Mouse (Mus musculus): ENCODE data around the gene Inpp5d. TPM values are rescaled to one million over a fixed set of nuclear protein-coding genes. Genes with fewer than 3 reads are reported as not detected.

Inpp5d gene
- polyA plus RNA-seq (2016; fragmentation: Nextera tagmentation; extraction: Ambion mirVana) = 5.9 and 7.9 TPM in 2 replicates

DNA sequence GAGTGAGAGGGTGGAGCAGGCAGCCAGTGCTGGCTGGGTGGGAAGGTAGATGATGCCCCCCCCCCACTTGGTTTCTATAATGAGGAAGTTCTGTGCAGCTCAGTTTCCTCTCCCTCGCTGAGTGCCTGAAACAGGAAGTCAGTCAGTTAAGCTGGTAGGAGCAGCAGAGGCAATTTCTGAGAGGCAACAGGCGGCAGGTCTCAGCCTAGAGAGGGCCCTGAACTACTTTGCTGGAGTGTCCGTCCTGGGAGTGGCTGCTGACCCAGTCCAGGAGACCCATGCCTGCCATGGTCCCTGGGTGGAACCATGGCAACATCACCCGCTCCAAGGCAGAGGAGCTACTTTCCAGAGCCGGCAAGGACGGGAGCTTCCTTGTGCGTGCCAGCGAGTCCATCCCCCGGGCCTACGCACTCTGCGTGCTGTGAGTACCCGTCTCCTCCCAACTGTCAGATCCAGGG lies at the start of gene Inpp5d:
Inpp5d (plus strand) TSS at position 102 of the 458 bp plus-strand sequence.
- Histone ChIP-seq H3K36me3 (no peaks in the 10 kb centered on the region), H3K27ac (ENCODE audit: poor library complexity, severe bottlenecking) (peak within 1 kb of the TSS; percentile 5; the same call in 1 of the 2 replicates), H3K9me3 (replicated peaks) (no peaks in the 10 kb centered on the region), H3K9ac (peak within 1 kb of the TSS; percentile 58), H3K4me3 (peak within 1 kb of the TSS; percentile 29), H3K4me2 (peak within 1 kb of the TSS; percentile 53), H3K4me1 (replicated peaks) (peaks cover 28% of the 10 kb centered on the region), H3K27me3 (replicated peaks) (no peaks in the 10 kb centered on the region)
- peak; percentile 44 for ATAC-seq (ENCODE audit: insufficient number of reproducible peaks, low FRiP score)
- WGBS = 70% methylated on average over 12 of the region's 12 CpGs

DNA sequence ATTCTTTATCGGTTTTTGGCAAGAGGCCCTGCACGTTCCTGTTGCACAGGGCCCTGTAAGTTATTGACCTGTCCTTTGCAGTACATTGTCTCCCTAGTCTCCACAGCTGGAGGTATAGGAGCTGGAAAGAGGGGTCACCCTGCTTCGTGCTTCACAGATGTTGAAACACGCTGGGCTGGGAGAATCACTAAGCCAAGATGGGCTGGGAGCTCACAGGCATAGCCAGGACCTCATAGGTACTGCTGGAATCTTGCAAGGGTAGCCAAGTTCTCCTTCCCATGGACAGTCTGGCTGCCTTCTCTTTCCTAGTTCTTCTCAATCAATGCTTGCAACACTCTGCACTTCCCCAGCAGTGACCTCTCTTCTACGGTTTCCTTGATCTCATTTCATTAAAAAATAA lies 46.9 kb upstream of the Inpp5d start:
- no peak overlapping the region for H3K4me2 ChIP-seq
- H3K27ac ChIP-seq (ENCODE audit: poor library complexity, severe bottlenecking) = no peak overlapping the region
- H3K27me3 ChIP-seq (replicated peaks) = no peaks in the 10 kb centered on the region
- no peaks in the 10 kb centered on the region for H3K36me3 ChIP-seq
- no peak overlapping the region for H3K9ac ChIP-seq
- 0 out of 2 replicates have a peak, but pooled peaks cover 3% of the 10 kb centered on the region for H3K9me3 ChIP-seq (replicated peaks)
- ATAC-seq (ENCODE audit: insufficient number of reproducible peaks, low FRiP score) = no peak
- WGBS = 69% methylated on average over 5 of the region's 5 CpGs
- no peak overlapping the region for H3K4me3 ChIP-seq
- no peaks in the 10 kb centered on the region for H3K4me1 ChIP-seq (replicated peaks)

DNA sequence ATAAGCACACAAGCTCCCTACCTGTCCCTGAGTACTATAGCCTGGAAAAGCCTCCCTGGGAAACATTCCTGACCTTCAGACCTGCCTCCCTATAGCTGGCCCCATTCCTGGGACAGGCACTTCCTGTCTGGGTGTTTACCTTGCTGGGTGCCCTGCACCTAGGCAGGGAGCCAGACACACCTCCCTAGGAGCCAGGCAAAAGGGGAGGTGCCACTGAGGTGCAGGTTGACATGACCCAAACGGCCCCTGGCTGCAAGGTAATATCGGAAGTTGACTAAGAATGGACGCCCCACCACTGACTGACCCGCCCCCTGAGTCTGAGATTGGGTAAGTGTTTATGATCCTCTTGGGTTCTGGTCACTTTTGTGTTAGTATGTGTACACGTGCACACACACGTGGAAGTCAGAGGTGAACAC lies 46.3 kb upstream of the Inpp5d start, which contains the start of gene Ngef:
Ngef (minus strand) TSS at position 71 of the 416 bp plus-strand sequence.
- Histone ChIP-seq H3K36me3 (no peaks in the 10 kb centered on the region), H3K27ac (ENCODE audit: poor library complexity, severe bottlenecking) (no peak within 1 kb of the TSS), H3K4me1 (replicated peaks) (no peaks in the 10 kb centered on the region), H3K27me3 (replicated peaks) (no peaks in the 10 kb centered on the region), H3K4me2 (no peak within 1 kb of the TSS), H3K9me3 (replicated peaks) (0 out of 2 replicates have a peak, but pooled peaks cover 3% of the 10 kb centered on the region), H3K9ac (no peak within 1 kb of the TSS), H3K4me3 (no peak within 1 kb of the TSS)
- no peak for ATAC-seq (ENCODE audit: insufficient number of reproducible peaks, low FRiP score)
- WGBS = 72% methylated on average over 6 of the region's 6 CpGs

DNA sequence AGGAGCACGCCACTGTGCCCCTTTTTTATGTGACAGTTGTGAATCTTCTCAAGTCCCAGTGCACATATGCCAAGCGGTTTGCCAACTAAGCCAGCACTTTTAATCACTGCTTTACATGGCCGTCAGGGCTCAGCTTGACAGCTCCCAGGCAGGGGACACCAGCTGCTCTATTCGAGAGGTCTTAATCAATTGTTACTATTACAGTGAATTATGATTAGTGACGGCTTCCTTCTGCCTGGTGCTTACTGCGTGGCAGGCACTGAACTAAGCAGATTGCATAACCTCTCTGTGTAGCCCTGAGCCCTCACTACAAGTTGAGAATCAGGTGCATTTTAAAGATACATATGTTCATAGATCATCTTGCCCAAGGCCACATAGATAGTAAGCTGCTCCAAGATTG lies 45.8 kb upstream of the Inpp5d start:
- Histone ChIP-seq H3K27ac (ENCODE audit: poor library complexity, severe bottlenecking) (no peak overlapping the region), H3K9me3 (replicated peaks) (0 out of 2 replicates have a peak, but pooled peaks cover 3% of the 10 kb centered on the region), H3K4me3 (no peak overlapping the region), H3K4me1 (replicated peaks) (no peaks in the 10 kb centered on the region), H3K4me2 (no peak overlapping the region), H3K36me3 (no peaks in the 10 kb centered on the region), H3K9ac (no peak overlapping the region), H3K27me3 (replicated peaks) (no peaks in the 10 kb centered on the region)
- no peak for ATAC-seq (ENCODE audit: insufficient number of reproducible peaks, low FRiP score)
- WGBS = 68% methylated on average over 6 of the region's 6 CpGs

DNA sequence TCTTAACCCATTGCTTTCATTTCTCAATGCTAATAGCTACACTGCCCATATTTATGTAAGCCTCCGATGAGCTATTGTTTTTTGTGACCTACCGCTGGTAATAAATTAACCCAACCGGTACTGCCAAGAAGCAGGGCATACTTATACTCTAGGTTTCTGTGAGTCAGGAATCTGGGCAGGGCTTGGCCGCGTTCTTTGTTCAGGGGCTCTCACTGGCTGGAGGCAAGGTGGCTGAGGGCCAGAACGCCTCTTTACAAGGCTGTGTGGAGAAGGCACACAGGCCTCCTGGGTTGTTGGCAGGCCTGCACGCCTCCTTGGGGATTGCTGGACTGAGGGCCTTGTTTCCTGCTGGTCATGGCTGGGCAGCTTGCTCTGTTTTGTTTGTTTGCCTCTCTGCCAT lies 45.3 kb upstream of the Inpp5d start:
- WGBS = 75% methylated on average over 7 of the region's 7 CpGs
- no peak for ATAC-seq (ENCODE audit: insufficient number of reproducible peaks, low FRiP score)
- Histone ChIP-seq H3K4me1 (replicated peaks) (no peaks in the 10 kb centered on the region), H3K4me2 (no peak overlapping the region), H3K9me3 (replicated peaks) (0 out of 2 replicates have a peak, but pooled peaks cover 3% of the 10 kb centered on the region), H3K27ac (ENCODE audit: poor library complexity, severe bottlenecking) (no peak overlapping the region), H3K27me3 (replicated peaks) (no peaks in the 10 kb centered on the region), H3K9ac (no peak overlapping the region), H3K36me3 (no peaks in the 10 kb centered on the region), H3K4me3 (no peak overlapping the region)

DNA sequence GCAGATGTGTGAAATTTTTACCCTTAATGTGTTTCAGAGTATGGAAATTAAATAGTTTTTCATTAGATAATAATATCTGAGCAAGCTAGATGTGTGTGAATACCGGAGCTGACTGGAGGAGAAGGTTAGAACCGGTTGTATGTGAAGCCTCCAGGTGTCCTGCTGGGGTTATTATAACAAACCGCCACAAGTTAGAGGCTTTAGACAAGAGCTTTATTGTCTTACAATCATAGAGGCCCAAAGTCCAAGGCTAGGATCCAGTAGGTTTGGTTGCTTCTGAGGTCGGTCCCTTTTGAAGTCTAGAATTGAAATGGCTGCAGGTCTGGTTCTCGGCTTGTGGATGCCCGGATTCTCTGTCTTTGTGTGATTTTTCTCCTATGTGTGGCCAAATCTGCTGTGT lies 41.1 kb upstream of the Inpp5d start:
- no peak overlapping the region for H3K4me2 ChIP-seq
- no peaks in the 10 kb centered on the region for H3K36me3 ChIP-seq
- no peak for ATAC-seq (ENCODE audit: insufficient number of reproducible peaks, low FRiP score)
- no peaks in the 10 kb centered on the region for H3K9me3 ChIP-seq (replicated peaks)
- no peak overlapping the region for H3K27ac ChIP-seq (ENCODE audit: poor library complexity, severe bottlenecking)
- no peak overlapping the region for H3K9ac ChIP-seq
- no peaks in the 10 kb centered on the region for H3K27me3 ChIP-seq (replicated peaks)
- WGBS = 79% methylated on average over 6 of the region's 6 CpGs
- peaks cover 6% of the 10 kb centered on the region; the same call in 1 of the 2 replicates for H3K4me1 ChIP-seq (replicated peaks)
- H3K4me3 ChIP-seq = no peak overlapping the region

DNA sequence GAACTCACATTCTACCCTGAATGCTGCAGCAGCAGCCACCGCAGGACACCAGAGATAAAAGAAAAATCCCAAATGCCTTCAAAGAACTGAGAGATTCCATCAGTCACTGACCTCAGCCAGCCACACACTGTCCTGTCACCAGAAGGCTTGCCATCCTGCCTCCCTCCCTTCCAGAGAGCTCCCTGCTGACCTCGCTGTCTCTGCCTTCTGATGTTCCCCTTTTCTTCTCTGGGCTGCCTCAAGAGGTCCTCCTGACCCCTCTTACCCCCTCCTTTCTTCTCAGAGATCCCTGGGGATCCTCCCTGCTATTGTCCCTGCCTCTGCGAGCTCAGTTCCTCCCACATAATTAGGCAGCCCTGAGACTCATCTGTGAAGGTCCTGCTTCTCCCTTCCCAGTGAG lies 39.3 kb upstream of the Inpp5d start:
- Histone ChIP-seq H3K4me2 (no peak overlapping the region), H3K27ac (ENCODE audit: poor library complexity, severe bottlenecking) (no peak overlapping the region), H3K4me3 (no peak overlapping the region), H3K9me3 (replicated peaks) (no peaks in the 10 kb centered on the region), H3K36me3 (no peaks in the 10 kb centered on the region), H3K9ac (no peak overlapping the region), H3K4me1 (replicated peaks) (peaks cover 6% of the 10 kb centered on the region; the same call in 1 of the 2 replicates), H3K27me3 (replicated peaks) (no peaks in the 10 kb centered on the region)
- ATAC-seq (ENCODE audit: insufficient number of reproducible peaks, low FRiP score) = no peak
- 13% methylated on average over 3 of the region's 3 CpGs for WGBS

DNA sequence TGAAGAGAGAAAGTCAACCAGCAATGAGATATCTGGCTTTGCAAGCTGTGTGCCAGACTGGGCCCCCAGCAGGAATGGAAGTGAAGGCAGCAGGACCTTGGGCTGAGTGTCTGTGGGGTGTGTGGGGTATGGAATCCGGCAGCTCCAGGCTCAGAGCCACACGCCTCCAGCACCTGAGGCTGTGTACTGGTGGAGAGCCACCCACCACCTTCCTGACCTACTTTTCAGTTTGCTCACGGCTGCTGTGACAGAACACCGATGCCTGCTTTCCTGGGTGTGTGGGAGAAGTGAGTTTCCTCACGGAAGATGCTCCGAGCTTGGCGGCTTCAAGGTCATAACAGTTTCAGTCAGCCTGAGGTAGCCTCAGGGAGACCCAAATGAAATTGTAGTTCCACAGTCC lies 30.9 kb upstream of the Inpp5d start:
- WGBS = 80% methylated on average over 7 of the region's 7 CpGs
- no peak overlapping the region for H3K9ac ChIP-seq
- no peaks in the 10 kb centered on the region for H3K36me3 ChIP-seq
- H3K4me3 ChIP-seq = no peak overlapping the region
- no peak overlapping the region for H3K4me2 ChIP-seq
- no peak overlapping the region for H3K27ac ChIP-seq (ENCODE audit: poor library complexity, severe bottlenecking)
- no peaks in the 10 kb centered on the region for H3K27me3 ChIP-seq (replicated peaks)
- no peaks in the 10 kb centered on the region for H3K9me3 ChIP-seq (replicated peaks)
- no peak for ATAC-seq (ENCODE audit: insufficient number of reproducible peaks, low FRiP score)
- no peaks in the 10 kb centered on the region for H3K4me1 ChIP-seq (replicated peaks)

DNA sequence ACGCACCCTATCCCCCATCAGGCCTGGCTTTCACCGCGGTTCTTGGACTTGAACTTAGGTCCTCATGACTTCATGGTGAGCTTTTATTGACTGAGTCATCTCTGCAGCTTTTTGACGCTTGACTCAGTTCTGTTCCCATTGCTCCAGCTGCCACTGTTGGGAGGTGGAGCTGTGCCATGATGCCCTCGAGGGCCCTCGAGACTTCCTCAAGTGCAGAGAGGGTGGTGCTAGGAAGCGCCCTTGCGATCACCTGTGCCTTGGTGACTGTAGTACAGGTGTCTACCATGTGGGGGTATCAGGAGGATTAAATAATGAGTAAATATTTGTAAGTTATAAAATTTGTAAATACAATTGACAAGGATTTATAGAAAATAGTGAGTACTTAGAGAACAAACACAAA lies 30.1 kb upstream of the Inpp5d start:
- H3K4me2 ChIP-seq = no peak overlapping the region

DNA sequence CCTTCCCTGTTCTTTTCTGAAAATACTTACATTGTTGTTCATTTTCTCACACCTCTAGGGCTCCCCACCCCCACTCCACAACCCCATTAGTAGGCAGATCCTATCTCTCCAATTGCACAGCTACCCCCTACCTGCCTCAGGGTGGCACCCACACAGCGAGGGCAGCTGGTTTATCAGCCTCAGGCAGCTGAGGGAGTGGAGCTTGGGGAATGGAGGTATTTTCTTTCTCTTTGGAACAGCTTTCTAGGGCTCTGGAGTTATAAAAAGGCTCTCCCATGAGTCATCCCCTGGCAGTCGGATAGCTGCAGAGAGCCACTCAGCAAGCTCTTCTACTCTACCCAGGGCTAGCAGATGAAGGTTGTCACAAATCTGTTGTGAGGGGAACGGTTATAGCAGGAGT lies 25.9 kb upstream of the Inpp5d start:
- Histone ChIP-seq H3K27me3 (replicated peaks) (no peaks in the 10 kb centered on the region), H3K4me3 (no peak overlapping the region), H3K9me3 (replicated peaks) (no peaks in the 10 kb centered on the region), H3K4me1 (replicated peaks) (no peaks in the 10 kb centered on the region), H3K4me2 (no peak overlapping the region), H3K27ac (ENCODE audit: poor library complexity, severe bottlenecking) (no peak overlapping the region), H3K9ac (no peak overlapping the region), H3K36me3 (no peaks in the 10 kb centered on the region)
- ATAC-seq (ENCODE audit: insufficient number of reproducible peaks, low FRiP score) = no peak
- WGBS = 36% methylated on average over 3 of the region's 3 CpGs

More for the DNA sequence above, 30.1 kb upstream of the Inpp5d start:
- Histone ChIP-seq H3K27ac (ENCODE audit: poor library complexity, severe bottlenecking) (no peak overlapping the region), H3K4me3 (no peak overlapping the region), H3K4me1 (replicated peaks) (no peaks in the 10 kb centered on the region), H3K36me3 (no peaks in the 10 kb centered on the region), H3K9me3 (replicated peaks) (no peaks in the 10 kb centered on the region), H3K27me3 (replicated peaks) (no peaks in the 10 kb centered on the region), H3K9ac (no peak overlapping the region)
- no peak for ATAC-seq (ENCODE audit: insufficient number of reproducible peaks, low FRiP score)
- 83% methylated on average over 8 of the region's 8 CpGs for WGBS

DNA sequence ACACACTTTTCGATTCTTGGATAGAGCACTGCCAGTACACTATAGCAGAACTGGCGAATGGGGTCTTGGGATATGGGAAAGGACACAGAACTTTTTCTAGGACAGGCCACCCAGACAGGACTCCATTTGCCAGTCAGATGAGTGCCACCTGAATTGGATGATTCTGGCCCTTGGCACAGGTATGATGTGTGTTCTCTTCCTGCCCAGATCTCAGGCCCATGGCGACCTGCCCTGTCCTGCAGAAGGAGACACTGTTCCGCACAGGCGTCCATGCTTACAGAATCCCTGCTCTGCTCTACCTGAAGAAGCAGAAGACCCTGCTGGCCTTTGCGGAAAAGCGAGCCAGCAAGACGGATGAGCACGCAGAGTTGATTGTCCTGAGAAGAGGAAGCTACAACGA lies 25.4 kb upstream of the Inpp5d start:
- Histone ChIP-seq H3K36me3 (no peaks in the 10 kb centered on the region), H3K4me3 (no peak overlapping the region), H3K27me3 (replicated peaks) (no peaks in the 10 kb centered on the region), H3K4me2 (no peak overlapping the region), H3K4me1 (replicated peaks) (no peaks in the 10 kb centered on the region), H3K9ac (no peak overlapping the region), H3K9me3 (replicated peaks) (no peaks in the 10 kb centered on the region), H3K27ac (ENCODE audit: poor library complexity, severe bottlenecking) (no peak overlapping the region)
- ATAC-seq (ENCODE audit: insufficient number of reproducible peaks, low FRiP score) = no peak
- 88% methylated on average over 10 of the region's 10 CpGs for WGBS

DNA sequence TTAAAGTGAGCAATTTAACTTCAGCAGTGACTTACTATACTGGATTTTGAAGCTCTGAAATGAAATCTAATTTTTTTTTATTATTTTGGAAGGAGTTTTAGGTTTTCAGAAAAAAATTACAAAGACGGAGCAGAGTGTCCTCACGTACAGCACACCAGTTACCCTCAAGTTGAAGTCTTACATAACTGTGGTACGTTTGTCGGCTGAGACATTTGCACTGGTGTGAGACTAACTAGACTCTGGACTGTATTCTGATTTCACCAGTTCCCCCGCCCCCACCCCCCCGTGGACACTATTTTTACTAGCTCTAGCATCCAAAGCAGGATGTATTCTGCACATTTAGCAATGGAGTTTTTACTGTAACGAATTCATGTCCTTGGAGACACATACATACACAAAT lies 19.6 kb upstream of the Inpp5d start:
- H3K36me3 ChIP-seq = no peaks in the 10 kb centered on the region
- ATAC-seq (ENCODE audit: insufficient number of reproducible peaks, low FRiP score) = no peak
- no peak overlapping the region for H3K4me3 ChIP-seq
- WGBS = 75% methylated on average over 7 of the region's 7 CpGs
- no peak overlapping the region for H3K9ac ChIP-seq
- H3K27me3 ChIP-seq (replicated peaks) = no peaks in the 10 kb centered on the region
- no peak overlapping the region for H3K4me2 ChIP-seq
- no peak overlapping the region for H3K27ac ChIP-seq (ENCODE audit: poor library complexity, severe bottlenecking)
- H3K4me1 ChIP-seq (replicated peaks) = no peaks in the 10 kb centered on the region
- H3K9me3 ChIP-seq (replicated peaks) = no peaks in the 10 kb centered on the region
